Mouse (Mus musculus): ENCODE measurements around the gene Reps2.

DNA sequence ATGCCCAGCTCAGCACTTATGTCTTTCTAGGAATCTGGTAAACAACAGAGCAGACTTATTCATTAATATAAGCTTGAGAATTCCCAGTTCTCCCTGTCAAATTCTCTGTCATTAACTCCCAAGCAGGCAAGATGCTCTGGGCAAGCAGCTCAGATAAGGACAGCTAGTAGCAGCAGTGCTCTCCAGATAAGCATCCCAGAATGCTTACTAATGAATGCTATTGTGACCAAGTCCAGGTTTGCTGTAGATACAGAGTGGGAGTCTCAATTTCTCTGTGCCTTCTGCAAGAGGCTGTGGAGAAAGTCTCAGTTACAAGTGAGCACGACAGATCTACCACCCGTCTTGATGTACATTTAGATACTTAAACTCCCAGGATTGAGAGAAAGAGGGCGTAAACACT, 173.2 kb downstream of the Reps2 start:
- TF ChIP-seq CTCF (IDR thresholded peaks at IDR 0.05): no peak
- no peak for TF ChIP-seq EP300 (IDR thresholded peaks at IDR 0.05)

All from lung, postnatal 0 days (tissue).